Mouse (Mus musculus) forebrain, embryonic 16.5 days (tissue): ENCODE data around the gene Tex261. TPM values are rescaled to one million over a fixed set of nuclear protein-coding genes. Genes with fewer than 3 reads are reported as not detected.
"Not testable (repeated sequence)": the region's sequence is repeated elsewhere in the genome, so short reads cannot be mapped to it uniquely, and the experiment has no call there.

Experiments
- ATAC-seq: fragments of 200-750 bp; cut with Nextera tagmentation; 2 replicates; pipeline ENCODE4 v1.8.0; 2017; ENCODE audit warnings: mild to moderate bottlenecking, moderate library complexity
- H3K27ac ChIP-seq: fragments of 300-500 bp; sonication (generic); 2 replicates; pipeline ENCODE4 v1.5.1; 2014; ENCODE audit warnings: low read length, control low read depth
- H3K27me3 ChIP-seq: fragments of 300-500 bp; sonication (generic); replicated peaks from 2 replicates; pipeline ENCODE4 v1.6.1; 2014; ENCODE audit warnings: low read length; ENCODE audit not compliant: control insufficient read depth, insufficient read depth
- H3K36me3 ChIP-seq: fragments of 300-500 bp; sonication (generic); 2 replicates; pipeline ENCODE4 v1.6.1; 2014; ENCODE audit not compliant: control insufficient read depth, insufficient read depth
- H3K4me1 ChIP-seq: fragments of 300-500 bp; sonication (generic); replicated peaks from 2 replicates; pipeline ENCODE4 v1.6.1; 2014; ENCODE audit warnings: low read length; ENCODE audit not compliant: control insufficient read depth, insufficient read depth
- H3K4me2 ChIP-seq: fragments of 300-500 bp; sonication (generic); 2 replicates; pipeline ENCODE4 v1.6.1; 2014; ENCODE audit warnings: mild to moderate bottlenecking, low read length, control low read depth
- H3K4me3 ChIP-seq: fragments of 300-500 bp; sonication (generic); replicated peaks from 2 replicates; pipeline ENCODE4 v1.5.1; 2014; ENCODE audit warnings: mild to moderate bottlenecking, low read length, control low read depth
- H3K9ac ChIP-seq: fragments of 300-500 bp; sonication (generic); replicated peaks from 2 replicates; pipeline ENCODE4 v1.6.1; 2014; ENCODE audit warnings: low read depth, low read length, control low read depth
- H3K9me3 ChIP-seq: fragments of 300-500 bp; sonication (generic); 2 replicates; pipeline ENCODE4 v1.6.1; 2016; ENCODE audit warnings: low read length; ENCODE audit not compliant: control insufficient read depth
- WGBS: fragments of 180-500 bp; shearing (Covaris S2); extraction: QIAGEN DNeasy Blood & Tissue Kit; methylation state at CpG from one replicate; pipeline ENCODE4 v1.1.7; 2014; 5-methylcytosine and 5-hydroxymethylcytosine counted together
- polyA plus RNA-seq: library from polyadenylated mRNA; unstranded; fragments of >200 nt; fragmentation: Nextera tagmentation; extraction: Ambion mirVana; gene quantifications from 2 replicates; pipeline ENCODE4 v1.2.1, GENCODE M21; 2015

The Tex261 gene
- polyA plus RNA-seq, 1 experiment from 2014 or later, result 63.1 TPM

- peak within 1 kb of the TSS; percentile 90 for H3K4me3 ChIP-seq
- peaks cover 9% of the 10 kb centered on the region for H3K4me1 ChIP-seq
- no peaks in the 10 kb centered on the region for H3K9me3 ChIP-seq
- H3K9ac ChIP-seq, result peak within 1 kb of the TSS; percentile 97
- WGBS, result under 1% methylated on average over 43 of the region's 43 CpGs
- H3K4me2 ChIP-seq, result peak within 1 kb of the TSS; percentile 92
- ATAC-seq, result peak; percentile 93
- H3K36me3 ChIP-seq, result no peaks in the 10 kb centered on the region
- H3K27me3 ChIP-seq, result no peaks in the 10 kb centered on the region
- peak within 1 kb of the TSS; percentile 98 for H3K27ac ChIP-seq
These were observed 19.2 kb upstream of the Tex261 start, which contains the start of gene Nagk for GRCm38 (mm10) chr6:83794760-83795296. Gene Nagk, plus strand, starts transcription at chr6:83794982.

- Histone ChIP-seq H3K4me2 (no peak overlapping the region), H3K36me3 (no peaks in the 10 kb centered on the region), H3K4me1 (peaks cover 9% of the 10 kb centered on the region), H3K27ac (no peak overlapping the region), H3K27me3 (0 out of 2 replicates have a peak, but pooled peaks cover 2% of the 10 kb centered on the region), H3K9me3 (no peaks in the 10 kb centered on the region), H3K4me3 (no peak overlapping the region), H3K9ac (no peak overlapping the region)
- ATAC-seq, result no peak
- WGBS, result 75% methylated on average over 4 of the region's 4 CpGs
These were observed 15.8 kb upstream of the Tex261 start for GRCm38 (mm10) chr6:83791251-83791890.

- not testable (repeated sequence) for ATAC-seq, H3K4me2 ChIP-seq, H3K27me3 ChIP-seq, H3K4me3 ChIP-seq, H3K4me1 ChIP-seq, H3K27ac ChIP-seq, H3K9ac ChIP-seq, H3K9me3 ChIP-seq, H3K36me3 ChIP-seq
- 88% methylated on average over 5 of the region's 5 CpGs for WGBS
These were observed 14.9 kb upstream of the Tex261 start for GRCm38 (mm10) chr6:83790533-83790932.

GRCm38 (mm10) chr6:83788554-83788953, 12.9 kb upstream of the Tex261 start:
- H3K27me3 ChIP-seq, result 0 out of 2 replicates have a peak, but pooled peaks cover 2% of the 10 kb centered on the region
- no peaks in the 10 kb centered on the region for H3K36me3 ChIP-seq
- H3K27ac ChIP-seq, result no peak overlapping the region
- no peak for ATAC-seq
- no peaks in the 10 kb centered on the region for H3K4me1 ChIP-seq
- no peak overlapping the region for H3K4me3 ChIP-seq
- H3K4me2 ChIP-seq, result no peak overlapping the region
- H3K9me3 ChIP-seq, result no peaks in the 10 kb centered on the region
- H3K9ac ChIP-seq, result no peak overlapping the region
- WGBS, result 23% methylated on average over 7 of the region's 7 CpGs

GRCm38 (mm10) chr6:83786426-83786825, 10.8 kb upstream of the Tex261 start:
- 0 out of 2 replicates have a peak, but pooled peaks cover 2% of the 10 kb centered on the region for H3K27me3 ChIP-seq
- no peak overlapping the region for H3K4me3 ChIP-seq
- H3K9ac ChIP-seq, result no peak overlapping the region
- WGBS, result 75% methylated on average over 3 of the region's 3 CpGs
- no peak for ATAC-seq
- no peaks in the 10 kb centered on the region for H3K4me1 ChIP-seq
- H3K4me2 ChIP-seq, result no peak overlapping the region
- H3K9me3 ChIP-seq, result no peaks in the 10 kb centered on the region
- no peaks in the 10 kb centered on the region for H3K36me3 ChIP-seq
- no peak overlapping the region for H3K27ac ChIP-seq

- Histone ChIP-seq H3K9ac (no peak overlapping the region), H3K4me3 (no peak overlapping the region), H3K27me3 (no peaks in the 10 kb centered on the region), H3K36me3 (no peaks in the 10 kb centered on the region), H3K27ac (no peak overlapping the region), H3K9me3 (no peaks in the 10 kb centered on the region), H3K4me2 (no peak overlapping the region), H3K4me1 (peaks cover 14% of the 10 kb centered on the region)
- WGBS, result 6% methylated on average over 5 of the region's 5 CpGs
- no peak for ATAC-seq
These were observed 3.4 kb upstream of the Tex261 start for GRCm38 (mm10) chr6:83779026-83779425.

- Histone ChIP-seq H3K4me1 (peaks cover 21% of the 10 kb centered on the region), H3K36me3 (no peaks in the 10 kb centered on the region), H3K27ac (no peak overlapping the region), H3K4me2 (no peak overlapping the region), H3K4me3 (no peak overlapping the region), H3K27me3 (no peaks in the 10 kb centered on the region), H3K9me3 (no peaks in the 10 kb centered on the region), H3K9ac (no peak overlapping the region)
- ATAC-seq, result no peak
- WGBS, result 89% methylated on average over 7 of the region's 7 CpGs
These were observed 2.7 kb upstream of the Tex261 start for GRCm38 (mm10) chr6:83778306-83778705.

GRCm38 (mm10) chr6:83774781-83775563, 641 bp downstream of the Tex261 start:
- 1% methylated on average over 14 of the region's 14 CpGs for WGBS
- Histone ChIP-seq H3K4me2 (peak overlapping the region; percentile 62), H3K4me3 (peak overlapping the region; percentile 88), H3K4me1 (peaks cover 21% of the 10 kb centered on the region), H3K36me3 (no peaks in the 10 kb centered on the region; the same call in 1 of the 2 replicates), H3K27ac (peak overlapping the region; percentile 62), H3K9ac (peak overlapping the region; percentile 92), H3K27me3 (no peaks in the 10 kb centered on the region), H3K9me3 (no peaks in the 10 kb centered on the region)
- peak; percentile 39 for ATAC-seq

- H3K4me2 ChIP-seq, result peak overlapping the region; percentile 62
- no peaks in the 10 kb centered on the region for H3K27me3 ChIP-seq
- no peaks in the 10 kb centered on the region; the same call in 1 of the 2 replicates for H3K36me3 ChIP-seq
- WGBS, result 62% methylated on average over 9 of the region's 9 CpGs
- ATAC-seq, result no peak
- H3K9me3 ChIP-seq, result no peaks in the 10 kb centered on the region
- H3K4me3 ChIP-seq, result no peak overlapping the region
- H3K4me1 ChIP-seq, result peaks cover 21% of the 10 kb centered on the region
- H3K27ac ChIP-seq, result no peak overlapping the region
- no peak overlapping the region for H3K9ac ChIP-seq
These were observed 1.5 kb downstream of the Tex261 start for GRCm38 (mm10) chr6:83774126-83774525.
